Mouse (Mus musculus): ENCODE measurements around the gene Mief2. TPM values are rescaled to one million over a fixed set of nuclear protein-coding genes. Genes with fewer than 3 reads are reported as not detected.

The Mief2 gene
- total RNA-seq, 1 experiment from 2014 or later = 45.0 TPM

DNA sequence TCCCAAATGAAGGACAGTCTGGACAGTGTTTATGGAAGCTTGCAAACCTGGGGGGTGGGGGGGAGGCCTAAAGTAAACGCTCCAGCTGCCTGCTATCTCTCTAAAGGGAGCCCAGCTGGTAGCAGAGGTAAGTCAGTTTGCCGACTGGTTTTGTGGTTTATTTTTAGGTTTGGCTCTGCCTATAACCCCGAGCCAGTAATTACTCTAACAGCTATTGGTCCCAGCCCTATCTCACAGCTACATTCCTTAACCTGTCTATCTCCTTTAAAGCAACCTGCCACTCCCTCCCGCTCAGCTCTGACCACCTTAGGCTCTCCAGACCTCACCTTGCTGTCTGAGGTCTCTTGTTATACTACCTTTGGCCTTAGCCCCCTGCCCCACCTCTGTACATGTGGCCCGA, 8.9 kb upstream of the Mief2 start:
- no peak for DNase-seq

DNA sequence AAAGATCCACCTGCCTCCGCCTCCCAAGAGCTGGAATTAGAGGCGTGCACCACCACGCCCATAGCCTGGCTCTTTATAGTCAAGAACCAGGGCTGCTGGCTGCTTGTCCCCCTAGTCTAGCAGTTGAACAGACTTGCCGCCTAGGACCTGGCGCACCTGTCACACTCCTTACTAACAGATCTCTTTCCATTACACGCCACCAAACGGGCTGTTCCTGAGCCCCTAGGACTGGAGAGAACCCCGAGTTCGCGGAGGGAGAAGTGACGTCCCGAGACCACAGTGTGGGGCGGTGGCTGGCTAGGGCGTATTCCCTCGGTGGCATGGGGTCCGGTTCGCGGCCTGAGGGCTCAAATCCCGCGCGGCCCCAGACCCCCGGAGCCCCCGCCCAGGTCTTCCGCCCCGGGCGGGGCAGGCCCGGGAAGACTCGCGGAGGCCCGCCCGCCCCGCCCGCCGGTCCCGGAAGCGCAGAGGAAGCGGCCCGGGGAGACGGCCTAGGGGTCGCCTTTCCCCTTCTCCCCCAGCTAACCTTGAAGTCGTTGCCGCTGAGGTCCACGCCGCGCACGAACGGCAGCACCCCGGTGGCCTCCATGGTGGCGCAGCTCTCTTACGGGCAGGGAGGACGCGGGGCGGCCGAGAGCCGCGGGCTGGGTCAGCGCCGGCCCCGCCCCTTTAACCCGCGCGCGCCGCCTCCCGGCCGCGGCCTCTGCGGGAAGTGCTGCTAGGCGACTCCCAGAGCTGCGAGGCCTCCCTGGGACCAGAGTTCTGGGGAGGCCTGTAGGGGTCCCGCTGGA, 1.4 kb upstream of the Mief2 start, which contains the start of gene Flii:
Gene Flii (minus strand): TSS at position 663 of the 791 bp plus-strand sequence.
- peak; percentile 87 for DNase-seq

DNA sequence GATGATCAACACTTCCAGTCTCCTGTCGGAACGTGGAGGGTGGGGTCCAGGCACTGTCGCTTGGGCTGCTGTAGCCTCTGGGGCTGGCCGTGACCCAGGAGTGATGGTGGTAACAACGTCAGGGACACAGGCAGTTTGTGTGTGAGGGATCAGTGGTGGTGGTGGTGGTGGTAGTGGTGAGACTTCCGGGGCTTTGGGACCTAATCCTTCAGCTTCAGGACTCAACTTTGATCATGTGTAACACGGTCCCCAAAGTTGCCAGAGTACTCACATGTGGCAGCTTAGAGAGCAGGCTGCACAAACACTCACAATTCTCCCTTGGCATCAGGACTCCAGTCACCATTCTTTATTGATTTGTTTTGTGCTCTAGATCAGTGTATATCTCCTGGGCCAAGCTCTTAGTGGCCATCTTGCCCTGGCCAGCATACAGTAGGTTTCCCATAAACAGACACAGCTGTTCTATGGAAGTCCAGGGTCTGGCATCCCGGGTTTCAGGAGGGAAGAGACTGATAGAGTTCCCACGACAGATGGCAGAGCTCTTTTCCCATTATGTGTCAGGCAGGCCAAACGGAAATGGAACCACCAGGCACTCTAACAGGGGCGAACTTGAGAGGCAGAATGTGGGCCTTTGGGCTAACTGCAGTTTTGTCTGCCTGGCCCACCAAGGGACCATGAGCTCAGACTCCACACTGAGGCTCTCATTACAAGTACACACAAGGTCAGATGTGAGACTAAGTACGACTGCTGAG, 632 bp upstream of the Mief2 start:
- no peak for DNase-seq

DNA sequence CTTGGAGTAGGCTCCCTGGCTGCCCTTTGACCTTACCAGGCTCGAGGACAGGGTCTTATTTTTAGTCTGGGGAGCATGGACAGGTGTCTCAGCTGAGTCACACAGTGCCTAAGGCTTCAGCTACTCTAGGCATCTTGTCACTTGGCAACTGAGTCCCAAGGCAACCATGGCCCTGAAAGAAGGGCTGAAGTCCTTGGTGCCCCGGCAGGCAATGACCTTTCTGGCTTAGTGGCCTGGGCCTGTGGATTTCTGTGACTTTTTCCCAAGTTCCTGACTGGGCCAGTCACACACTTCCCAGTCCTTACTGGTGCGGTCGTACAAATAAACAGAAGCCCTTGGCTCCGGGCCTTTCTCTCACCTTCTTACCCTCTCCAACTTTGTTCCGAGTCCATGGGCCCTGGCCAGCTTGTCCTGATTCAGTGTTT, 1.0 kb downstream of the Mief2 start:
- DNase-seq = peak; percentile 35

DNA sequence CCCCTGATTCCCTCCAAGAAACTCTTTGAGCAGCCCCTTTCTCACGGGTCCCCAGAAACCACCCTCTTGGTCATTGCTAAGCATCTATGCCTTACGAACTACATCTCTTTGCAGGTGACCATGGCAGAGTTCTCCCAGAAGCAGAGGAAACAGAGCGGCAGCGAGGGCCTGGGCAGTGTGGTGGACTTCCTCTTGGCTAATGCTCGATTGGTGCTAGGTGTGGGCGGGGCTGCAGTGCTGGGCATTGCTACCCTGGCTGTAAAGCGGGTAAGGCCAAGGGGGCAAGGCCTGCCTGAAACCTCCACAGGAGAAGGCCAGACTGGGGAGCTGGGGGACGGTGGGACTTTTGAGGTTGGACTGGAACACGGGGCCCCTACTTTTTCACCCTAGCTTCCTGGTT, 2.0 kb downstream of the Mief2 start:
- DNase-seq = no peak

DNA sequence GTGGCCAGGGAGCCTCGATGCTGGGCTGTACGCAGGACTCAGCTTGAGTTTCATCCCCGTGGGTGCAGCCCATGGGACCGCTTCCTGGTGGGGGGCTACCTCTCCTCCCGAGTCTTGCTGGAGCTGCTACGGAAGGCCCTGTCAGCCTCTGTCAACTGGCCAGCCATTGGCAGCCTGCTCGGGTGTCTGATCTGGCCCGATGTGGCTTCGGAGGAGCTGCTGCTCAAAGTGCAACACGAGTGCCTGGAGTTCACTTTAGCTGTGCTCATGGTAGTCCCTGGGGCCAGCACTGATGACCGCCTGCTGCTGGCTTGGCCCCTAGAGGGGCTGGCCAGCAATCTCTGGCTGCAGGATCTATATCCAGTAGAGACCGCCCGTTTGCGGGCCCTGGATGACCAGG, 3.1 kb downstream of the Mief2 start:
- no peak for DNase-seq

DNA sequence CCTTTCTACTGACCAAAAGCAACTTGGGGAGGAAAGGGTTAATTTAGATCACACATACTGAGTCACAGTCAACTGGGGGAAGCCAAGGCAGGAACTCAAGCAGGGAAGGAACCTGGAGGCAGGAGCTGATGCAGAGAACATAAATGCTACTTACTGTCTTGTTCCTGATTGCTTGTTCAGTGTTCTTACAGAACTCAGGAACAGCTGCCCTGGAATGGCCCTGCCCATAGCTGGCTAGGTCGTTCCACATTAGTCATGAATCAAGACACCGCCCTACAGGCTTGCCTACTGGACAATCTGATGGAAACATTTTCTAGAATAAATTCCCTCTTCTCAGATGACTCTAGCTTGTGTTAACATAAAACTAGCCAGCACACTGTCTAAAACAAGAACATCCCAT, 6.0 kb downstream of the Mief2 start:
- DNase-seq = no peak

DNA sequence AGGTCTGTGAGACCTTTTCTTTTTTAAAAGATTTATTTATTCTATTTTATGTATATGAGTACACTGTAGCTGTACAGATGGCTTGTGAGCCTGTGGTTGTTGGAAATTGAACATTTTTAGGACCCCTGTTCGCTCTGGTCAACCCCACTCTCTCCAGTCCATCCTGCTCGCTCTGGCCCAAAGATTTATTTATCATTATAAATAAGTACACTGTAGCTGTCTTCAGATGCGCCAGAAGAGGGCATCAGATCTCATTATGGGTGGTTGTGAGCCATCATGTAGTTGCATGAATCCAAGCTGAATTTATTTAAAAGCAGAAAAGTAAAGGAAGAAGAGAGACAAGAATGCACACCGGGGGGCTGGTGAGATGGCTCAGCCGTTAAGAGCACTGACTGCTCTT, 7.0 kb downstream of the Mief2 start:
- DNase-seq = no peak

DNA sequence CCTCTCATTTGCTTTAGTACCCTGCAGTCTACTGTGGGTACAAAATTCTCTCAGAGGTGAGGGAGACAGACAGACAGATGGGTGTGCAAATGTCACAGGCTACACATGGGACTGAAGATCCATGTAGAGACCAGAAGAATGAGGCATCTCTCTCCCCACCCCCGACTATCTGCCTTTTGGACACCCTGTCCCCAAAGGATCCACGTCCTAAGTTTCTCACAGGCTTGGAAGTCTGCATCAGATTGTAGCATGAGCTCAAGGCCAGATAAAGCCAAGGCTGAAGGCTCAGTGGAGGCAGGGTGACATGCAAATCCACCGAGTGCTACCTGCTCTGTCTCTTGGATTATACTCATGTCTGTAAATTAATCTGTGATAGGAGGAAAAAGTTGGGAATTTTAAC, 8.3 kb downstream of the Mief2 start:
- no peak for DNase-seq

DNA sequence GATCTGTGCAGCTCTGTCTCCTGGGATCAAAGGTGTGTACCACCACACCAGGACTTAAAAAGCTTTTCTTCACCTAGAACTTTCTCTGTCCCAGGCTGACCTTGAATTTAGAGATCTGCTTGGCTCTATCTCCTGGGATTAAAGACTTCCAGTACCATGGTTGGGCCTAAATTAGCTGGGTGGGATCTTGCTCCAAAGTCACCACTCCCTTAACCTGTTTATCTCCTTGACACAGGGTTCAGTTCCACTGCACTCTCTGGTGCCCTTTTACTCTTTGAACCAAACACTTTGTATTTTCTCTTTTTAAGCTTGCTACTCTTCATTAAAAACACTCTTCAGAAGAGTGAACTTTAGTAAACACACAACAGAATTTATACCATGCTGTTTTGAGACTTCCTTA, 9.3 kb downstream of the Mief2 start:
- DNase-seq = no peak

DNA sequence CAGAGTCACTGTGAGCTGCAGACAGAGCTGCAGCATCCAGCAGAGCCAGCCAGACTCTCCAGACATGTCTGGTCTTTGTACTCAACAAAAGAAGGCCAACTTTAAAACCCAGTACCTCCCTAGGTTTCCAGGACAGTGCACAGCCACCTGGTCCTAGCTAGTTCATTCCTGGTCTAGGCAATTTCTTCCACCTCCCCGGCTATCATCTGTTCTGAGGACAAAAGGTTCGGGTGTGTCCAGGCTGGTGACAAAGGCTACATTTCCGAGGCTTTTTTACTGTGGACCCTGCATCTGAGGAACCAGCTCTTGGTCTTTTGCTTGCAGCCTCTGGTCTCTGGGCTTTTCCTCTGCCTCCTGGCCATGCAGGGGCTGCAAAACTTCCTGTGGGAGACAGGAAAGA, 12.1 kb downstream of the Mief2 start:
- DNase-seq = no peak

DNA sequence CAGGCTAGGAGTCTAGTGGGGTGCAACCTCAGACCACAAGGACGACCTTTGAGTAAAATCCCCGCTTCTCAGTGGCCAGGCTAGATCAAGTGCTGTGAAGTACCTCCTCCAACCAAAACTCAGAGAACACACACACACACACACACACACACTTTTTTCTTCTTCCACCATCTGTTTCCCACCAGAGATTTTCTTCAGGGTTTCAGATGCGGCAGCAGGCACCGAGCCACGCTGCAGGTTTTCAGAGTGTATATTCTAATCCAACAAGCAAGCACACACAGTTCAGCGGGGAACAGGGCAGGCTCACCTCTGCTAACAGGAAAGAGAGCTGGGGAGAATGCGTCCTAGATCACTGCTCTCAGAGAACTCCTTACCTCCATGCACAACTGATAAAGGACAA, 27.4 kb downstream of the Mief2 start:
- no peak for DNase-seq

DNA sequence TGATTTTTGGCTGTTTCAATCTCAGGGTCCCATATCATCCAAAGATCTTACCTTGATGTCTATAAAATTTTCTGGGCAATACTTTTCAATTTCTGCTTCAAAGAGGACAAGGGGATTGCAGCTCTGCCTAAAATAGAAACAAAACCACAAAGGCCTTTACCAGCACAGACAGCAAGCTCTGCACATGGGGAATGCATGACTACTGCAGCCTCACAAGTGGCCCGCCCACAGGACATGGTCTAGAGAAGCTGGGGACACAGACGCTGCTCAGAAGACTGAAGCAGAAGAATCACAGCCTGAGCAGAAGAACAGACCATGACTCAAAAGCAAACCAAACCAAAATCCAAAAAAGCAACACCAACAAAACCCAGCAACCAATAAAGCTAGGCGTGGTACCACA, 33.5 kb downstream of the Mief2 start:
- DNase-seq = no peak

DNA sequence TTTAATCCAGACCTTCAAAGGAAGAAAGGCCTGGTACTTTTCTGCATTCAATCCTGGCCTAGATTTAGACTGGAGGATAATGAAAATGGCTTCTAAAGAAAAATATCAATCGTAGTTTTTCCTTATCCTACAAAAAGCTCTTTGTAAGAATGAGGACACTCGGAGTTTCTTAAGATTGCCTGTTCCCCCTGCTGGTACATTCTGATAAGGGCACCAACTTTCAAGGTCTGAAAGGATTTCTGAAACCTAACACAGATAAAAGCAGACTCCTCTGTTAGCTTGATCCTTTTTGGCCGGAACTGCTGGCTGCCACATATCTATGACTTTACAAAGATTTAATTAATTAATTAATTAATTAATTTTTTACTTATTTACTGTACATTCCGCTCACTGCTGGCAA, 38.8 kb downstream of the Mief2 start:
- DNase-seq = no peak

DNA sequence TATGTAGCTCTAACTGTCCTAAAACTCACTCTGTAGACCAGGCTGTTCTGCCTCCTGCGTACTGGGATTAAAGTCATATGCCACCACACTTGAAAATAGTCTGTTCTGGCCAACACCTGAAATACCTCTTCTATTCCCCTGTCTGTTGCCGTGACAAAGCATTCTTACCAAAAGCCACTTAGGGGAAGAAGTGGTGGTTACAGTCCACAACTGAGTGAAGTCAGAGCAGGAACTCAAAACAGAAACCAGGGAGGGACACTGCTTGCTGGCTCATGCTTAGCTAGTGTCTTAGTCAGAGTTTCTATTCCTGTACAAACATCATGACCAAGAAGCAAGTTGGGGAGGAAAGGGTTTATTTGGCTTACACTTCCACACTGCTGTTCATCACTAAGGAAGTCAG, 41.1 kb downstream of the Mief2 start:
- DNase-seq = no peak

DNA sequence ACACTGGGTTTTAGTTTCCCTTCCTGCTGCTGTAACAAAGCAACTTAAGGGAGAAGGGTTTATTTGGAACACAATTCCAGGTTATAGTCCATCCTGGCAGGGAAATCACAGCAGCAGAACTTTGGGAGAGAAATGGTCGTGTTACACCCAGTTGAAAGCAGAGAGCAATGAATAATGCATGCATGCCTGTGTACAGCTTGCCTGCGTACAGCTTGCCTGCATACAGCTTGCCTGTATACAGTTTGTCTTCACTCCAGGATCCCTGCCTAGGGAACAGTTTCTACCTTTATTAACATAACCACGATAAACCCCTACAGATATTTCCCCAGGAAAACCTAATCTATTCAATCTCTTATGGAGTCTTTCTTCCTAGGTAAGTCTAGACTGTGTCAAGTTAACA, 42.6 kb downstream of the Mief2 start:
- DNase-seq = no peak

DNA sequence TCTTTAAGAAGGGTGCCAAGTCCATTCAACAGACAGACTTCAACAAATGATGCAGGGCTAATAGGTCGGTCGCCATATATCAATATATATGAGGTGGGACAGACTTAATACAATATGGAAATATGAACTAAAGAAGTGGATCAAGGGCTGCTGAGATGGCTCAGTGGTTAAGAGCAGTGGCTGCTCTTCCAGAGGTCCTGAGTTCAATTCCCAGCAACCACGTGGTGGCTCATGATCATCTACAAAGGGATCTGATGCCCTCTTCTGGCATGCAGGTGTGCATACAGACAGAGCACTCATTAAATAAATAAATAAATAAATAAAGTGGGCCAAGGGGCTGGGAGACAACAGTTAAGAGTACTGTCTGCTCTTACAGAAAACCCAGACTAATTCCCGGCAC, 44.0 kb downstream of the Mief2 start:
- DNase-seq = no peak

DNA sequence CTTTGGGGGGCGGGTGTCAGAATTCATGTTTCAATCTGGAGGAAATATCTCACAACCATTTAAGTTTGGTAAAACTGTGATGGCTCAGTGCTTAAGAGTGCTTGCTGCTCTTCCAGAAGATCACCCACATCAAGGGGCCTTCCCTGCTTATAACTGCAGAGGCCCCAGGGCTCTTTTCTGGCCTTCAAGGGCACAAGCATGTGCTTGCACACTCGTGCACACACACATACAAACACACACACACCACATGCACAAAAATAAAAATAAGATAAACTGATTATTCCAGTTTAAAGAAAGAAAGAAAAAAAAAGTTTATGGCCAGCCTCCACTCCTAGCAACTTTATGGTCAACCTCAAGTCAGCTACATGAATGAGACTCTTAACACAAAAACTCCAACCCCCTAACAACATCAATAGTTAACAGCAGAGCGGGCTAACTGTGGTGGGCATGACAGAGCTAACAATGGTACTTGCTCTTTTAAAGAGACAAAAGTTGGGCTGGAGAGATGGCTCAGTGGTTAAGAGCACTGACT, 46.0 kb downstream of the Mief2 start:
- DNase-seq = no peak

DNA sequence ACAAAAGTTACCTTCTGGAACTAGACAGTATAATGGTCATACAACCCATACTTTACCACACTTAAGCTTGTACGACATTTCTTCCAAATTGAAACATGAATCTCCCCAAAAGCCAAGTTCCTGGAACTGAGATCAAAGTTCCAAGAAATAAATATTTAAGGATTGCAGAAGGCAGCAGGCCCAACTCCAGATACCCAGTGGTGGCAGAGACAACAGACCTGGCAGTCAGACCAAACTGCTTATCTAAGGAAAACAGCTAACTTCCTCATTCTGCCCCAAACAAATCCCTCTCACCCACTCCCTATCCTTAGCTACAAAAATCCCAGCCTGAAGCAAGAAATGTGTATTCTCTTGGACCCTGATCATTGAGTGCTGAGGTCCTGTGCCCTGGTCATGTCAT, 46.6 kb downstream of the Mief2 start:
- DNase-seq = no peak

DNA sequence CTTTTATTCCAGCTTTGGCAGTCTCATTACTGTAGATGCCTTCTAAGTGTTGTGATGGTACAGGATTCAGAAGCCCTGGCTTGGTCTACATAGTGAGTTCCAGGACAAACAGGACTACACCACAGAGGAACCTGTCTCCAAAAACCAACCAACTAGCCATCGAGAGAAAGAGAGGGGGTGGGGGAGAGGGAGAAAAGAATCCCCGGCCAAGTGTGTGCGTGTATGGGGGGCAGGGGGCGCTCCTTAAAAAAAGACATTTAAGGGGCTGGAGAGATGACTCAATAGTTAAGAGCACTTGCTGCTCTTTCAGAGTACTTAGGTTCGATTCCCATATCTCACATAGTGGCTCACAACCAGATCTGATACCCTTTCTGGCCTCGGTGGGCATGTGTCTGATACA, 47.4 kb downstream of the Mief2 start:
- DNase-seq = no peak

DNA sequence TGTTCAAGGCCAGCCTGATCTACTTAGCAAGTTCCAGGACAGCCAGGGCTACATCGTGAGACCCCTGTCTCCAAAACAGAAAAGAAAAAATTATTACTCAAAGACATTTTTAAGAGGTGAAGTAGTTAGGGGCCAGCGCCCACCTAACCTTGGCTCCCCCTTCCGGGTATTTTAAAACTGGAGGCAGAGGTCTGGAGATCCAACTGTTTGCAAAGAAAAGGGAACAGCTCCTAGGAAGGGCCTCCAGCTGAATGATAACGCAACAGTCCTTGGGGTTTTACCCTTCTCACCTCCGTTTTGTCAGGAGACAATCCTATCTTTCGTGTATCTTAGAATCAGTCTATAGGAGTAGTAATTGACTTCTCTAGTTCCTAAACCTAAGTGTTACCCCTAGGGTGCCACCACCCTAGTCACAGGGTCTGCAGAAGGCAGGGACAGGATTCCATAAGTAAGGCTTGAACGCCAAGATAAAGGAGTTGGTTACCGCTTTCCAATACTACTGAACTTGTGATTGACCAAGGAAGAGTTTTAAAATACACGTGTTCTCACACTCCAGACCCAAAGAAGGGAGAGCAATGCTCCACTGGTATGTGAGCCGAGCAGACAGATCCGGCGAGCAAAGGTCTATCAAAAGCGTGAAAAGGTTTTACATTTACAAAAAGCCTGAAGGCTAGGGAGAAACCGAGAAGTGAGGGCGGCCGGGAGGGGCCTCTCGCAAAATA, 48.1 kb downstream of the Mief2 start:
- no peak for DNase-seq

DNA sequence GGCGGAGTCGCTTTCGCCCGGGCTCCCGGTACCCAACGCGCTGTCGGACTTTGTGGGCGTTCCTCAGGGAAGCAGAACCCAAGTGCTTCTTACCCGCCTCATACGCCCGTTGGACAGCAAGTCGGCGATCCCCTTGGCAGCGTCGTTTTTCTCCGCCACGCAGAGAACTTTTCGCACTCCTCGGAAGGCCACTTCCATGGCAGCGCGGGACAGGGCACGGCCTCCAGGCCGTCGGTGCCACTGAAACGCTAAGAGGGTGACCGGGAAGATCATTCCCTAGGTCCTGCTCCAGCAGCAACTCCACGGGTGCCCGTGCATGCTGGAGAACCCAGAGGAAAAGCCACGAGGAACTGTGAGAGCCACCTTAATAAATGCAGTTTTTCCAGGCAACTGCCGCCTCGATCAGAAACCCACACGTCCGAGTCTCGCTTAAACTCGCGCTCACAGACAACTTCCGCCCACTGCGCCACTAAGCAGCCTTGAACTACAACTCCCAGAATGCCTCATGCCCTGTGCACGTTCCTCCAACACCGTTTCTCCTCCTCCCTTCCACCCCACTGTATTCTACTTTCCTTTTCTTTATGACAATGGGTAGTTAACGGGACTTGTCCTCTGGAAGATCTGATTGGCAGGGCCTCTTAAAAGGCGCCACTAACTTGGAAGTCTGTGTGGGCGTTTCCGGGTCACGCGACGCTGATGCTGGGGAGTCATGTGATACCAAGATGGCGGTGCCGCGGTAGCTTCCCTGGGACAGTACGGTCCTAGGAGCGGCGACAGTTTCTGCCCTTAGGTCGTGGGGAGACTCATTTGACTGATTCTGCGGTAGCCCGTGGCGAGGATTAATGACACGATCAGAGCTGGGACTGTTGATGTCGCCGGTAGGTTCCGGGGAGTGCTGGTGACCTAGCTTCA, 48.9 kb downstream of the Mief2 start, which contains the start of the genes Top3a and Smcr8:
Gene Top3a (minus strand): TSS at position 537 of the 912 bp plus-strand sequence.
Gene Smcr8 (plus strand): TSS at position 696 of the 912 bp plus-strand sequence.
- DNase-seq = peak; percentile 79
